ENCODE assay signal across 8 mouse cellular contexts in the genomic region with DNA sequence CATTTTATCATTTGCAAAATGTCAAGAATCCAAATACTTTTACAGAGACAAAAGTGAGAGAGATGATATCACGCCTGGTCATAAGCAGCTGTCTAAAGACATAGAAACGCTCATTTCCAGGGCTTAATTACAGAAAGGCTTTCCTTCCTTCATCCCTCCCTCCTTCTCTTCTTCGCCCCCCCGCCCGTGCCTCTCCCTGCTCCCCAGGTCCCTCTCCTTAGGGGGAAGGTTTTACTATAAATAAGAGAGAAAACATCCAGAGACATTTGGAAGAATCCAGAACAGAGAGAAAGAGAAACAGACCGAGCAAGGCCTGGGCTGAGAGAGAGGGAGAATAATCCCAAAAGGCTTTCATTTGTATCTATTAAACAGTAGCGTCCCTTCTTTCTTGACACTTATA. TPM values are rescaled to one million over a fixed set of nuclear protein-coding genes. Genes with fewer than 3 reads are reported as not detected.
A peak's percentile ranks its signal among the peaks of the same experiment; 100 is the strongest.
DNase-seq lines count a peak whose midpoint lies in the region; ATAC-seq lines count a peak whose summit lies in the region.

No protein-coding gene starts in this region.

- H3K27ac ChIP-seq in forebrain, embryonic 13.5 days: peak overlapping the region; percentile 80; the same call in 1 of the 2 replicates
- H3K27ac ChIP-seq in liver, embryonic 13.5 days: peak overlapping the region; percentile 83

- no peaks in the 10 kb centered on the region for H3K9me3 ChIP-seq in forebrain, embryonic 13.5 days (replicated peaks)
- no peaks in the 10 kb centered on the region for H3K9me3 ChIP-seq in liver, embryonic 13.5 days (replicated peaks)

- peak overlapping the region; percentile 89 for H3K4me2 ChIP-seq in forebrain, embryonic 13.5 days
- H3K4me2 ChIP-seq in liver, embryonic 13.5 days: peak overlapping the region; percentile 92

- peak overlapping the region; percentile 89 for H3K9ac ChIP-seq in forebrain, embryonic 13.5 days
- H3K9ac ChIP-seq in liver, embryonic 13.5 days: peak overlapping the region; percentile 93

- no peak for ATAC-seq in forebrain, embryonic 13.5 days
- ATAC-seq in liver, embryonic 13.5 days (ENCODE audit: low read depth): no peak

- H3K27me3 ChIP-seq in forebrain, embryonic 13.5 days: no peaks in the 10 kb centered on the region
- H3K27me3 ChIP-seq in liver, embryonic 13.5 days: no peaks in the 10 kb centered on the region

- 16% methylated on average over 7 of the region's 7 CpGs for WGBS in forebrain, embryonic 13.5 days
- WGBS in liver, embryonic 13.5 days (ENCODE audit: insufficient replicate concordance): 16% methylated on average over 7 of the region's 7 CpGs

- DNase-seq in heart, adult 11 months: peak; percentile 74
- no peak for DNase-seq in heart, adult 18-20 months
- DNase-seq in 416B (ENCODE audit: low read depth): peak; percentile 14
- DNase-seq in liver, embryonic 13.5 days: no peak
- no peak for DNase-seq in right cerebral cortex, adult 2 months (ENCODE audit: low spot score in 2 of 2)
- DNase-seq in thymus, adult 18-20 months: no peak
- no peak for DNase-seq in adrenal gland, postnatal 36 days

- peak overlapping the region; percentile 72 for H3K4me3 ChIP-seq in forebrain, embryonic 13.5 days
- H3K4me3 ChIP-seq in liver, embryonic 13.5 days (replicated peaks): peak overlapping the region; percentile 90

- H3K4me1 ChIP-seq in forebrain, embryonic 13.5 days: peaks cover 29% of the 10 kb centered on the region
- peaks cover 29% of the 10 kb centered on the region for H3K4me1 ChIP-seq in liver, embryonic 13.5 days (replicated peaks)

- peaks cover 43% of the 10 kb centered on the region for H3K36me3 ChIP-seq in forebrain, embryonic 13.5 days (ENCODE audit: poor library complexity, severe bottlenecking)
- peaks cover 55% of the 10 kb centered on the region for H3K36me3 ChIP-seq in liver, embryonic 13.5 days

RNA-seq across cellular contexts. Expression of a gene that starts 0.7 kb away (rescaled TPM):
- total RNA-seq in heart, adult 18-20 months (2021): 1 to 10 TPM; 7.5 to 8.4 TPM
- 52.2 and 53.7 TPM in 2 replicates for polyA plus RNA-seq in forebrain, embryonic 13.5 days (2015; fragmentation: Nextera tagmentation; extraction: Ambion mirVana)
- polyA plus RNA-seq in liver, embryonic 13.5 days (2015; fragmentation: Nextera tagmentation; extraction: Ambion mirVana): 22.9 and 23.6 TPM in 2 replicates
- 10 to 100 TPM; 19.2 to 22.8 TPM for total RNA-seq in adrenal gland, postnatal 36 days (2021)

RNA-seq across cellular contexts. Expression of a gene that starts 1.0 kb away (rescaled TPM):
- 10 to 100 TPM; 31.9 to 35.4 TPM for total RNA-seq in heart, adult 18-20 months (2021)
- polyA plus RNA-seq in forebrain, embryonic 13.5 days (2015; fragmentation: Nextera tagmentation; extraction: Ambion mirVana): 69.6 and 74.7 TPM in 2 replicates
- polyA plus RNA-seq in liver, embryonic 13.5 days (2015; fragmentation: Nextera tagmentation; extraction: Ambion mirVana): 28.8 and 31.3 TPM in 2 replicates
- 10 to 100 TPM; 24.4 to 26.0 TPM for total RNA-seq in adrenal gland, postnatal 36 days (2021)

RNA-seq across cellular contexts. Expression of a gene that starts 13.4 kb away (rescaled TPM):
- not detected for total RNA-seq in heart, adult 18-20 months (2021)
- 1.2 and 2.0 TPM in 2 replicates for polyA plus RNA-seq in forebrain, embryonic 13.5 days (2015; fragmentation: Nextera tagmentation; extraction: Ambion mirVana)
- polyA plus RNA-seq in liver, embryonic 13.5 days (2015; fragmentation: Nextera tagmentation; extraction: Ambion mirVana): not detected in 2 replicates
- total RNA-seq in adrenal gland, postnatal 36 days (2021): not detected

RNA-seq across cellular contexts. Expression of a gene that starts 43.1 kb away (rescaled TPM):
- 1 to 10 TPM in 1 of 2 experiments, under 1 TPM in 1; 0.37 to 2.1 TPM for total RNA-seq in heart, adult 18-20 months (2021)
- polyA plus RNA-seq in forebrain, embryonic 13.5 days (2015; fragmentation: Nextera tagmentation; extraction: Ambion mirVana): 3.9 and 4.3 TPM in 2 replicates
- 0.27 and 0.46 TPM in 2 replicates for polyA plus RNA-seq in liver, embryonic 13.5 days (2015; fragmentation: Nextera tagmentation; extraction: Ambion mirVana)
- 1 to 10 TPM in 1 of 2 experiments, under 1 TPM in 1; 0.69 to 4.6 TPM for total RNA-seq in adrenal gland, postnatal 36 days (2021)

RNA-seq across cellular contexts. Expression of a gene that starts 46.9 kb away (rescaled TPM):
- not detected for total RNA-seq in heart, adult 18-20 months (2021)
- 46.4 and 58.4 TPM in 2 replicates for polyA plus RNA-seq in forebrain, embryonic 13.5 days (2015; fragmentation: Nextera tagmentation; extraction: Ambion mirVana)
- polyA plus RNA-seq in liver, embryonic 13.5 days (2015; fragmentation: Nextera tagmentation; extraction: Ambion mirVana): 0.12 and 0.33 TPM in 2 replicates
- total RNA-seq in adrenal gland, postnatal 36 days (2021): 1 to 10 TPM; 4.6 to 6.1 TPM

Comparison
In these comparisons a context has a peak if more than half of its experiments do, and no peak if none do; other contexts are left out.
1. DNase-seq: peak in heart, adult 11 months (single experiment) and 416B (single experiment); none in heart, adult 18-20 months (0 of 2), liver, embryonic 13.5 days (single experiment), right cerebral cortex, adult 2 months (0 of 2), thymus, adult 18-20 months (0 of 2) and adrenal gland, postnatal 36 days (0 of 2).